Mouse (Mus musculus): Measurements from ENCODE around the gene Cers3. TPM values are rescaled to one million over a fixed set of nuclear protein-coding genes. Genes with fewer than 3 reads are reported as not detected.

The Cers3 gene
- polyA plus RNA-seq, 1 experiment from 2014 or later: 0.63 TPM

DNA sequence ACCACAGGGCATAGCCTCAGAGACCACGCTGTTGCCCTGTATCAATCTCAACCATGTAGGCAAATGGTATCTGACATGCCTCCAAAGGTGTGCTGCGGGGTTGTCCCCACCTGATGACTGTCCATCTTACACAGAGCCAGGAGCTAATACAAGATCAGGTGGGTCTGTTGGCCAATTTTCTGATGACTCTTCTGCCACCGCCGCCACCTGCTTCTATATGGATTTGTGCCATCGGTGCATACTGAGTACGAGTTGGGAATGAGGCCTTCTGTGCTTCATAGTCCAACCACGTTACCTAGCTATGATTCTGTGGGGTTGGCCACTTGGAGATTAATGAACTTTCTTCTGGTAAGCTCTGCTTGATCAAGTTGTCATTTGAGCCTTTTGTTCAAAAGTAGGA, 67.1 kb downstream of the Cers3 start:
- ATAC-seq (replicated peaks; ENCODE audit: extremely low read depth, insufficient read depth, low FRiP score): no peak
- no peaks in the 10 kb centered on the region for H3K36me3 ChIP-seq (ENCODE audit: control insufficient read depth, insufficient read depth)
- 91% methylated on average over 7 of the region's 7 CpGs for WGBS

DNA sequence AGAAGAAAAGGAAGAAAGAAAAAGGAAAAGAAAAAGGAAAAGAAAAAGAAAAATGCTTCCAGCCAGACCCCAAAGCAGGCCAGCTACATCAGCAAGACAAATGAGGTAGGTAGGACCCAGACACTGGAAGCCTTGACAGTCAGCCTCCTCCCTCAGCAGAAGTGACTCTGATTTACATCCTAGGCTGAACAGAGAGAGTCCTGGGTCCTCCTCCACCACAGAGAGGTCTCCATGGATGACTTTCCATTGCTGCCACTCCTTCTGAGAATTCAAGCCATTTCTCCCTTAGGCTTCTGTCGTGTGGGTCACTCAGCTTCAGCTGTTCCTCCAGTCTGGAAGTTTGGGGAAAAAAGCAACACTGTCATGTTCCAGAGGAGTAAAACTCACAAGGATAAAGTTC, 68.0 kb downstream of the Cers3 start:
- H3K4me3 ChIP-seq (ENCODE audit: low read length): no peak overlapping the region
- no peaks in the 10 kb centered on the region for H3K36me3 ChIP-seq (ENCODE audit: control insufficient read depth, insufficient read depth)
- no peaks in the 10 kb centered on the region for H3K9me3 ChIP-seq (replicated peaks; ENCODE audit: control insufficient read depth, low read length)
- 56% methylated on average over 1 of the region's 1 CpGs for WGBS
- H3K4me2 ChIP-seq (ENCODE audit: low read depth, low read length): no peak overlapping the region
- no peak overlapping the region for H3K9ac ChIP-seq (ENCODE audit: low read length)
- ATAC-seq (replicated peaks; ENCODE audit: extremely low read depth, insufficient read depth, low FRiP score): no peak
- H3K27me3 ChIP-seq (ENCODE audit: control insufficient read depth, insufficient read depth, low read length): no peaks in the 10 kb centered on the region
- H3K4me1 ChIP-seq (ENCODE audit: control insufficient read depth, insufficient read depth, low read length): peaks cover 6% of the 10 kb centered on the region; the same call in 1 of the 2 replicates
- no peak overlapping the region for H3K27ac ChIP-seq (ENCODE audit: low read length)

More for the DNA sequence above, 67.1 kb downstream of the Cers3 start:
- peaks cover under 1% of the 10 kb centered on the region; the same call in 1 of the 2 replicates for H3K4me1 ChIP-seq (ENCODE audit: control insufficient read depth, insufficient read depth, low read length)
- no peaks in the 10 kb centered on the region for H3K27me3 ChIP-seq (ENCODE audit: control insufficient read depth, insufficient read depth, low read length)
- no peak overlapping the region for H3K27ac ChIP-seq (ENCODE audit: low read length)
- no peak overlapping the region for H3K9ac ChIP-seq (ENCODE audit: low read length)
- no peak overlapping the region for H3K4me3 ChIP-seq (ENCODE audit: low read length)
- H3K4me2 ChIP-seq (ENCODE audit: low read depth, low read length): no peak overlapping the region
- no peaks in the 10 kb centered on the region for H3K9me3 ChIP-seq (replicated peaks; ENCODE audit: control insufficient read depth, low read length)

DNA sequence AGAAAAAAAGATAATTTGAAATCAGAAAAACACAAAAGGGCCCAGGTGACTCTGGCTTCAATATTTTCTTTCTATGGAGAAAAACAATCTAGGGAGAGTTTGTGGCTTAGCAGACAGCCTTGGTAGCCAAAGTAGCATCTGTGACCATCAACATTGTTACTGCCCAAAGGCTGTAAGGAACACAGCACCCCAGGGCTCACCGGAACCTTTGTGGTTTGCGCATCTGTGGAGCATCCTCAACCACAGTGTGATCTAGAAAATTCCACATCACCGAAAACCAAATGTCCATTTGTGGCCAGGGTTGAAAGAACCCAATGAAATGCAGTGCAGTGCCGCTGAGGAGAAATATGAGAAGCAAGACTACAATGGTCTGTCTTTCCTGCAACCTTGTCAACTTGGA, 69.0 kb downstream of the Cers3 start:
- Histone ChIP-seq H3K4me2 (ENCODE audit: low read depth, low read length) (no peak overlapping the region), H3K27ac (ENCODE audit: low read length) (no peak overlapping the region), H3K9ac (ENCODE audit: low read length) (no peak overlapping the region), H3K36me3 (ENCODE audit: control insufficient read depth, insufficient read depth) (no peaks in the 10 kb centered on the region), H3K4me3 (ENCODE audit: low read length) (no peak overlapping the region), H3K27me3 (ENCODE audit: control insufficient read depth, insufficient read depth, low read length) (no peaks in the 10 kb centered on the region), H3K9me3 (replicated peaks; ENCODE audit: control insufficient read depth, low read length) (no peaks in the 10 kb centered on the region), H3K4me1 (ENCODE audit: control insufficient read depth, insufficient read depth, low read length) (peaks cover 7% of the 10 kb centered on the region; the same call in 1 of the 2 replicates)
- WGBS: 82% methylated on average over 4 of the region's 4 CpGs
- no peak for ATAC-seq (replicated peaks; ENCODE audit: extremely low read depth, insufficient read depth, low FRiP score)

DNA sequence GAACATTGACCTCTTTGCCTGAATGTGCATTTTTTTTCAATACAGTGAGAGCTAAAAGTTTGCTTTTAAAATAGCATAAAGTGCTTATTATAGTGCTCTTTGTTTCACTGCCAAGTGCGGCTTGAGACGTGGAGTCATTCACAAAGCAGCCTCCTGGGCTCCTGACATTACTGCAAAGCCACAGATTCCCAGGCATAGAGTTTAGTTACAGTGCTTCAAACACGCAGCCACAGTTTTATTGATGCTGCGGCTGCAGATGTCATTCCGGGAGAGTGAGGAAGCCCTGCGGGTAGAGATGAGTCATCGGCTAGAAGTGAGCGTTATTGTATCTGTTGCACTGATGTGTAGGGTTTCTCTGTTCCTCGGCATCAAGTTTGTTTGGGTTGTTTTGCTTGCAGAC, 69.4 kb downstream of the Cers3 start:
- Histone ChIP-seq H3K4me3 (ENCODE audit: low read length) (no peak overlapping the region), H3K4me2 (ENCODE audit: low read depth, low read length) (no peak overlapping the region), H3K36me3 (ENCODE audit: control insufficient read depth, insufficient read depth) (no peaks in the 10 kb centered on the region), H3K4me1 (ENCODE audit: control insufficient read depth, insufficient read depth, low read length) (peaks cover 7% of the 10 kb centered on the region; the same call in 1 of the 2 replicates), H3K9ac (ENCODE audit: low read length) (no peak overlapping the region), H3K27me3 (ENCODE audit: control insufficient read depth, insufficient read depth, low read length) (no peaks in the 10 kb centered on the region), H3K9me3 (replicated peaks; ENCODE audit: control insufficient read depth, low read length) (no peaks in the 10 kb centered on the region), H3K27ac (ENCODE audit: low read length) (no peak overlapping the region)
- ATAC-seq (replicated peaks; ENCODE audit: extremely low read depth, insufficient read depth, low FRiP score): no peak
- 42% methylated on average over 9 of the region's 9 CpGs for WGBS

DNA sequence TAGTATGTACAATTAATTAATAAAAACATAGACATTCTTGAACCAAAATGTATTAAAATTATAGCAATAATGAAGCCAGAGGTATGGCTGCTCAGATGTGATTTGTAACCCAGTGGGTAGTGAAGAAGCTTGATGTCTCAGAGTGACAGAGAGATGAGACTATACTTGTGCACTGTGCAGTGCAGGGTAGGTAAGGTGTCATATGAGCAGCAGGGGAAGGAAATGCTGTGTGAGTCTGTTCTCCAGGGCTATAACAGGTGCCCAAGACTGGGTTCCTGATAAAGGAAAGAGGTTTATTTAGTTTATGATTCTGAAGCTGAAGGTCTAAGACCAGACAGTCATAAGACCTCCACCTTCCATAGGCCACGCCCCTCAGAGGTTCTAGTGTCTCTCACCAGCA, 69.9 kb downstream of the Cers3 start:
- no peak for ATAC-seq (replicated peaks; ENCODE audit: extremely low read depth, insufficient read depth, low FRiP score)
- H3K36me3 ChIP-seq (ENCODE audit: control insufficient read depth, insufficient read depth): no peaks in the 10 kb centered on the region
- H3K9me3 ChIP-seq (replicated peaks; ENCODE audit: control insufficient read depth, low read length): no peaks in the 10 kb centered on the region
- H3K4me3 ChIP-seq (ENCODE audit: low read length): no peak overlapping the region
- H3K27me3 ChIP-seq (ENCODE audit: control insufficient read depth, insufficient read depth, low read length): no peaks in the 10 kb centered on the region
- 67% methylated on average over 1 of the region's 1 CpGs for WGBS
- no peak overlapping the region for H3K9ac ChIP-seq (ENCODE audit: low read length)
- no peak overlapping the region for H3K4me2 ChIP-seq (ENCODE audit: low read depth, low read length)
- no peak overlapping the region for H3K27ac ChIP-seq (ENCODE audit: low read length)
- peaks cover 7% of the 10 kb centered on the region; the same call in 1 of the 2 replicates for H3K4me1 ChIP-seq (ENCODE audit: control insufficient read depth, insufficient read depth, low read length)

- H3K36me3 ChIP-seq (ENCODE audit: control insufficient read depth, insufficient read depth): no peaks in the 10 kb centered on the region
- no peak overlapping the region for H3K27ac ChIP-seq (ENCODE audit: low read length)
- H3K4me3 ChIP-seq (ENCODE audit: low read length): no peak overlapping the region
- ATAC-seq (replicated peaks; ENCODE audit: extremely low read depth, insufficient read depth, low FRiP score): no peak
- WGBS: 48% methylated on average over 6 of the region's 6 CpGs
- H3K4me2 ChIP-seq (ENCODE audit: low read depth, low read length): no peak overlapping the region
- H3K9ac ChIP-seq (ENCODE audit: low read length): no peak overlapping the region
- no peaks in the 10 kb centered on the region for H3K9me3 ChIP-seq (replicated peaks; ENCODE audit: control insufficient read depth, low read length)
- H3K4me1 ChIP-seq (ENCODE audit: control insufficient read depth, insufficient read depth, low read length): peaks cover 7% of the 10 kb centered on the region; the same call in 1 of the 2 replicates
- H3K27me3 ChIP-seq (ENCODE audit: control insufficient read depth, insufficient read depth, low read length): no peaks in the 10 kb centered on the region
These were observed 72.2 kb downstream of the Cers3 start for GRCm38 (mm10) chr7:66815526-66815925.

DNA sequence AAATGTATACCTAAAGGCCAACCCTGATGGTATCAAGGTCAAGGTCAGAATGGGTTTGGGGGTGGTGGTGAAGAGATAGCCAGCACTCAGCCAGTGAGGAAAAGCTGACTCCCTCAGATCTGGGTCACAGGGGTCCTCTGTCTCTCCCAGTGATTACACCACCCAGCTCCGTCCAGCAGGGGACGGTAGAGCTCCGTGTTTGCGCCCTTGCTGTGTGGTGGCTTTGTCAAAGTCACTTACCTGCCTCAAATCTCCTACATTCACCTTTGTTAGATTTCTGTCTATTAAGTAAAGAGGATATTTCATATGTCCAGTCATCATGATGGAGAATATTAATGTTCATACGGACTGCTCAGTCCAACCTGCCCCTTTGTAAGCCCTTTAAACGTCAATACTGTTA, 76.7 kb downstream of the Cers3 start:
- H3K27ac ChIP-seq (ENCODE audit: low read length): no peak overlapping the region
- no peak overlapping the region for H3K4me2 ChIP-seq (ENCODE audit: low read depth, low read length)
- WGBS: 28% methylated on average over 6 of the region's 6 CpGs
- ATAC-seq (replicated peaks; ENCODE audit: extremely low read depth, insufficient read depth, low FRiP score): no peak
- H3K27me3 ChIP-seq (ENCODE audit: control insufficient read depth, insufficient read depth, low read length): no peaks in the 10 kb centered on the region
- no peak overlapping the region for H3K4me3 ChIP-seq (ENCODE audit: low read length)
- peaks cover 11% of the 10 kb centered on the region; the same call in 1 of the 2 replicates for H3K4me1 ChIP-seq (ENCODE audit: control insufficient read depth, insufficient read depth, low read length)
- H3K9ac ChIP-seq (ENCODE audit: low read length): no peak overlapping the region
- H3K9me3 ChIP-seq (replicated peaks; ENCODE audit: control insufficient read depth, low read length): no peaks in the 10 kb centered on the region
- no peaks in the 10 kb centered on the region for H3K36me3 ChIP-seq (ENCODE audit: control insufficient read depth, insufficient read depth)

DNA sequence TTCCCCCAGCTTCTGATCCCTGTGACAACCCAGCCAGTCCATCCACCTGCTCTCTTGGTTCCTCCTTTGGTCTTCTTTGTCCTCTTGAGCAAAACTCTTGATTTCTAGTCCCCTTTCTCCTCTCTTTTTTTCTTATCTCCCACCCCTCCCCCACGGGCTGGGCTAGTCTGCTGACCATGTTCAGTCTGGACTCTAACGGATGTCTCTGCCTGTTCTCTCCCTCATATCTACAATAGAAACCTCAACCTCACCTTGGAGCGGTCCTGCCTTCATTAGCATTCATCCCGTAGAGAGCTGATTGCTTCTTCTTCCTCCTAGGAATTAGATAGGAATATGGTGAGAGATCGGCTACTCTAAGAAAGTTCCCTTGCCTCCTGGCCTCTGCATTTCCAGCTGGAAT, 87.5 kb downstream of the Cers3 start:
- ATAC-seq (replicated peaks; ENCODE audit: extremely low read depth, insufficient read depth, low FRiP score): no peak
- Histone ChIP-seq H3K4me3 (ENCODE audit: low read length) (peak overlapping the region; percentile 25; the same call in 1 of the 2 replicates), H3K9me3 (replicated peaks; ENCODE audit: control insufficient read depth, low read length) (no peaks in the 10 kb centered on the region), H3K4me2 (ENCODE audit: low read depth, low read length) (peak overlapping the region; percentile 52), H3K4me1 (ENCODE audit: control insufficient read depth, insufficient read depth, low read length) (peaks cover 39% of the 10 kb centered on the region), H3K9ac (ENCODE audit: low read length) (peak overlapping the region; percentile 15; the same call in 1 of the 2 replicates), H3K36me3 (ENCODE audit: control insufficient read depth, insufficient read depth) (no peaks in the 10 kb centered on the region), H3K27ac (ENCODE audit: low read length) (peak overlapping the region; percentile 72), H3K27me3 (ENCODE audit: control insufficient read depth, insufficient read depth, low read length) (no peaks in the 10 kb centered on the region)
- WGBS: 20% methylated on average over 5 of the region's 5 CpGs

GRCm38 (mm10) chr7:66831295-66831694, 88.0 kb downstream of the Cers3 start:
- Histone ChIP-seq H3K36me3 (ENCODE audit: control insufficient read depth, insufficient read depth) (no peaks in the 10 kb centered on the region), H3K4me1 (ENCODE audit: control insufficient read depth, insufficient read depth, low read length) (peaks cover 39% of the 10 kb centered on the region), H3K4me2 (ENCODE audit: low read depth, low read length) (peak overlapping the region; percentile 52), H3K27ac (ENCODE audit: low read length) (peak overlapping the region; percentile 72), H3K27me3 (ENCODE audit: control insufficient read depth, insufficient read depth, low read length) (no peaks in the 10 kb centered on the region), H3K9ac (ENCODE audit: low read length) (peak overlapping the region; percentile 15; the same call in 1 of the 2 replicates), H3K4me3 (ENCODE audit: low read length) (peak overlapping the region; percentile 25; the same call in 1 of the 2 replicates), H3K9me3 (replicated peaks; ENCODE audit: control insufficient read depth, low read length) (no peaks in the 10 kb centered on the region)
- 0 out of 2 replicates have a peak, but pooled peaks have one; percentile 39 for ATAC-seq (replicated peaks; ENCODE audit: extremely low read depth, insufficient read depth, low FRiP score)
- WGBS: 10% methylated on average over 5 of the region's 5 CpGs
